Mouse (Mus musculus) testis, adult 10 weeks (tissue): ENCODE data around the gene Ccdc54. TPM values are rescaled to one million over a fixed set of nuclear protein-coding genes. Genes with fewer than 3 reads are reported as not detected.

Experiments
- polyA plus RNA-seq: library from polyadenylated mRNA; stranded (reverse); fragments of 350-450 nt; fragmentation: Illumina TruSeq; extraction: RNeasy Lipid Tissue Mini Kit (QIAGEN cat#74804); gene quantifications from one replicate; pipeline ENCODE4 v1.2.3, GENCODE M21; 2014; ENCODE audit warnings: low read depth, low replicate concordance

Gene Ccdc54
- 1,685 TPM for polyA plus RNA-seq

DNA sequence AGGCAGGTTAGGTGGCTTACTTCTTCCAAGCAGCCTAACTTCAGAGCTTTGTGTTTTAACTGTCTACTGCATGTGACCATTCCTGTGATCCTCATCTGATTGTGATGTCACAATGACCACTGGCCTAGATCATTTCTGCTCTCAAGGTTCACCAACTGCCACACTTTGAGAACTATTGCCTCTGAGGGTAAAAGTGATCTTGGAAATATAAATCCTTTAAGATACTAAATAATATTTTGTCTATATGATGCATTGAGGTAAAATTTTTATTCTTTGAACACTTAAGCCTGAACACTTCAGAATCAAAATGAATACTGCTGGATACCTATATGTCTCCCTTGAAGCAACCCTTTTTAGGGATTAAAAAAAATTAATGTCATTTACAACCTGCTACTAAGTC is at the start of gene Ccdc54:
TSS of gene Ccdc54 (minus strand) at position 101 of the 400 bp plus-strand sequence.

Other genes with a start within 250 kb of the Ccdc54 start
- gene Bbx, start 158.8 kb downstream of the Ccdc54 start, polyA plus RNA-seq = 249 TPM